8 mouse cellular contexts compared by ENCODE assay signal in genomic region chr2:119758844-119759835, GRCm38 (mm10). TPM values are rescaled to one million over a fixed set of nuclear protein-coding genes. Genes with fewer than 3 reads are reported as not detected.
DNase-seq lines count a peak whose midpoint lies in the region; ATAC-seq and TF ChIP-seq lines count a peak whose summit lies in the region.

No protein-coding gene starts in this region.

- peak overlapping the region; percentile 63 for H3K4me3 ChIP-seq in lung, postnatal 0 days (ENCODE audit: low read depth, low read length)
- no peak overlapping the region for H3K4me3 ChIP-seq in lung, adult 2 months (replicated peaks; ENCODE audit: extremely low read depth, low read depth, low read length)
- peak overlapping the region; percentile 42 for H3K4me3 ChIP-seq in erythroblast, embryonic 14.5 days (replicated peaks)
- peak overlapping the region; percentile 61 for H3K4me3 ChIP-seq in limb, embryonic 13.5 days
- peak overlapping the region; percentile 54 for H3K4me3 ChIP-seq in neural tube, embryonic 14.5 days (ENCODE audit: low read depth, low read length)

- DNase-seq in lung, postnatal 0 days (ENCODE audit: low spot score), result no peak
- DNase-seq in lung, adult 2 months, result no peak
- DNase-seq in adrenal gland, adult 8-10 months, result no peak
- DNase-seq in adrenal gland, adult 2 months, result no peak

- TF ChIP-seq CTCF in lung, postnatal 0 days (IDR thresholded peaks at IDR 0.05), result no peak
- TF ChIP-seq CTCF in lung, adult 2 months (IDR thresholded peaks at IDR 0.05; ENCODE audit: insufficient read depth, low read length), result no peak

- H3K36me3 ChIP-seq in lung, postnatal 0 days (ENCODE audit: insufficient read depth, low read length), result no peaks in the 10 kb centered on the region
- peaks cover 7% of the 10 kb centered on the region for H3K36me3 ChIP-seq in erythroblast, embryonic 14.5 days (ENCODE audit: control insufficient read depth)
- H3K36me3 ChIP-seq in limb, embryonic 13.5 days, result peaks cover 9% of the 10 kb centered on the region
- 0 out of 2 replicates have a peak, but pooled peaks cover 6% of the 10 kb centered on the region for H3K36me3 ChIP-seq in neural tube, embryonic 14.5 days (ENCODE audit: control insufficient read depth, insufficient read depth, low read length)

- TF ChIP-seq EP300 in lung, postnatal 0 days (IDR thresholded peaks at IDR 0.05), result no peak

- no peak for ATAC-seq in lung, postnatal 0 days
- no peak for ATAC-seq in limb, embryonic 13.5 days (ENCODE audit: low FRiP score, low read depth)
- 0 out of 2 replicates have a peak, but pooled peaks have one; percentile 26 for ATAC-seq in neural tube, embryonic 14.5 days (ENCODE audit: low read depth)
- ATAC-seq in erythroid progenitor cell, adult 5-6 weeks (replicated peaks; ENCODE audit: low FRiP score, poor library complexity, severe bottlenecking), result no peak

- no peaks in the 10 kb centered on the region for H3K9me3 ChIP-seq in lung, postnatal 0 days (ENCODE audit: low read length)
- peaks cover 12% of the 10 kb centered on the region; the same call in 1 of the 2 replicates for H3K9me3 ChIP-seq in erythroblast, embryonic 14.5 days (ENCODE audit: control insufficient read depth, low read length)
- H3K9me3 ChIP-seq in limb, embryonic 13.5 days, result no peaks in the 10 kb centered on the region
- no peaks in the 10 kb centered on the region for H3K9me3 ChIP-seq in neural tube, embryonic 14.5 days (ENCODE audit: control insufficient read depth, low read length)

- H3K4me1 ChIP-seq in lung, postnatal 0 days (ENCODE audit: insufficient read depth, low read depth, low read length), result peaks cover 6% of the 10 kb centered on the region; the same call in 1 of the 2 replicates
- H3K4me1 ChIP-seq in lung, adult 2 months (ENCODE audit: control insufficient read depth, insufficient read depth, low read length), result peaks cover 6% of the 10 kb centered on the region
- H3K4me1 ChIP-seq in erythroblast, embryonic 14.5 days (ENCODE audit: control insufficient read depth), result peaks cover 8% of the 10 kb centered on the region
- H3K4me1 ChIP-seq in limb, embryonic 13.5 days, result peaks cover 16% of the 10 kb centered on the region
- peaks cover 13% of the 10 kb centered on the region for H3K4me1 ChIP-seq in neural tube, embryonic 14.5 days (ENCODE audit: control insufficient read depth, insufficient read depth, low read length)

- no peak for TF ChIP-seq POLR2A in lung, adult 2 months (IDR thresholded peaks at IDR 0.05; ENCODE audit: borderline replicate concordance, extremely low read depth, low read depth, low read length)

- H3K9ac ChIP-seq in lung, postnatal 0 days (replicated peaks; ENCODE audit: low read depth), result no peak overlapping the region
- H3K9ac ChIP-seq in limb, embryonic 13.5 days, result peak overlapping the region; percentile 70; the same call in 1 of the 2 replicates
- H3K9ac ChIP-seq in neural tube, embryonic 14.5 days (replicated peaks; ENCODE audit: low read depth, low read length), result peak overlapping the region; percentile 53; the same call in 1 of the 2 replicates

- H3K27me3 ChIP-seq in lung, postnatal 0 days (replicated peaks; ENCODE audit: insufficient read depth, low read length), result peaks cover 15% of the 10 kb centered on the region
- peaks cover 80% of the 10 kb centered on the region for H3K27me3 ChIP-seq in erythroblast, embryonic 14.5 days (ENCODE audit: control insufficient read depth)
- H3K27me3 ChIP-seq in limb, embryonic 13.5 days, result peaks cover 86% of the 10 kb centered on the region
- H3K27me3 ChIP-seq in neural tube, embryonic 14.5 days (ENCODE audit: control insufficient read depth, insufficient read depth, low read length), result peaks cover 35% of the 10 kb centered on the region

- H3K4me2 ChIP-seq in lung, postnatal 0 days (replicated peaks; ENCODE audit: low read depth, low read length), result peak overlapping the region; percentile 100
- peak overlapping the region; percentile 100 for H3K4me2 ChIP-seq in limb, embryonic 13.5 days (replicated peaks)
- H3K4me2 ChIP-seq in neural tube, embryonic 14.5 days (ENCODE audit: low read depth, low read length), result peak overlapping the region; percentile 98

- 6% methylated on average over 44 of the region's 44 CpGs for WGBS in lung, postnatal 0 days
- 7% methylated on average over 44 of the region's 44 CpGs for WGBS in lung, adult 2 months
- 4% methylated on average over 44 of the region's 44 CpGs for WGBS in limb, embryonic 13.5 days
- 7% methylated on average over 44 of the region's 44 CpGs for WGBS in neural tube, embryonic 14.5 days

- H3K27ac ChIP-seq in lung, postnatal 0 days (ENCODE audit: low read length), result no peak overlapping the region
- H3K27ac ChIP-seq in limb, embryonic 13.5 days, result no peak overlapping the region
- H3K27ac ChIP-seq in neural tube, embryonic 14.5 days (ENCODE audit: low read depth, low read length), result no peak overlapping the region

RNA-seq across cellular contexts. Expression of gene Ltk, which starts 1.1 kb away (rescaled TPM):
- 0.79 and 1.3 TPM in 2 replicates for polyA plus RNA-seq in lung, postnatal 0 days (2015; fragmentation: Nextera tagmentation; extraction: Ambion mirVana)
- 3.9 and 4.2 TPM in 2 replicates for polyA plus RNA-seq in lung, adult 2 months (2012; rRNA removed)
- polyA plus RNA-seq in erythroblast, embryonic 14.5 days (2012), result not detected in 2 replicates
- polyA plus RNA-seq in limb, embryonic 13.5 days (2015; fragmentation: Nextera tagmentation; extraction: Ambion mirVana), result not detected in 2 replicates
- 1.8 and 2.2 TPM in 2 replicates for polyA plus RNA-seq in neural tube, embryonic 14.5 days (2014; fragmentation: Nextera tagmentation; extraction: Ambion mirVana)
- 1 to 10 TPM in 3 of 4 experiments, under 1 TPM in 1; 0.78 to 2.3 (median 1.6) TPM for total RNA-seq in adrenal gland, adult 8-10 months (2022)
- not detected in 2 replicates for total RNA-seq in erythroid progenitor cell, adult 5-6 weeks (2015; ENCODE audit: low replicate concordance)
- total RNA-seq in erythroid progenitor cell, adult 5-6 weeks (2017; ENCODE audit: low replicate concordance), result not detected in 2 replicates
- total RNA-seq in adrenal gland, adult 2 months (2021), result under 1 TPM; 0.69 to 0.90 TPM
- 1.9 and 2.3 TPM in 2 replicates for polyA plus RNA-seq in adrenal gland, adult 2 months (2012; rRNA removed)

RNA-seq across cellular contexts. Expression of gene Itpka, which starts 17.0 kb away (rescaled TPM):
- polyA plus RNA-seq in lung, postnatal 0 days (2015; fragmentation: Nextera tagmentation; extraction: Ambion mirVana), result 6.5 and 6.6 TPM in 2 replicates
- 9.5 and 9.6 TPM in 2 replicates for polyA plus RNA-seq in lung, adult 2 months (2012; rRNA removed)
- polyA plus RNA-seq in erythroblast, embryonic 14.5 days (2012), result 0.05 and 0.06 TPM in 2 replicates
- 0.33 and 0.59 TPM in 2 replicates for polyA plus RNA-seq in limb, embryonic 13.5 days (2015; fragmentation: Nextera tagmentation; extraction: Ambion mirVana)
- 0.15 and 0.19 TPM in 2 replicates for polyA plus RNA-seq in neural tube, embryonic 14.5 days (2014; fragmentation: Nextera tagmentation; extraction: Ambion mirVana)
- 1 to 10 TPM; 1.5 to 2.0 (median 1.8) TPM for total RNA-seq in adrenal gland, adult 8-10 months (2022)
- not detected in 2 replicates for total RNA-seq in erythroid progenitor cell, adult 5-6 weeks (2015; ENCODE audit: low replicate concordance)
- not detected in 2 replicates for total RNA-seq in erythroid progenitor cell, adult 5-6 weeks (2017; ENCODE audit: low replicate concordance)
- total RNA-seq in adrenal gland, adult 2 months (2021), result 1 to 10 TPM; 2.3 to 6.4 TPM
- 3.1 and 6.8 TPM in 2 replicates for polyA plus RNA-seq in adrenal gland, adult 2 months (2012; rRNA removed)

RNA-seq across cellular contexts. Expression of gene Rpap1, which starts 28.2 kb away (rescaled TPM):
- polyA plus RNA-seq in lung, postnatal 0 days (2015; fragmentation: Nextera tagmentation; extraction: Ambion mirVana), result 10.0 and 11.0 TPM in 2 replicates
- polyA plus RNA-seq in lung, adult 2 months (2012; rRNA removed), result 21.6 and 24.5 TPM in 2 replicates
- polyA plus RNA-seq in erythroblast, embryonic 14.5 days (2012), result 0.74 and 0.80 TPM in 2 replicates
- polyA plus RNA-seq in limb, embryonic 13.5 days (2015; fragmentation: Nextera tagmentation; extraction: Ambion mirVana), result 28.5 and 30.2 TPM in 2 replicates
- polyA plus RNA-seq in neural tube, embryonic 14.5 days (2014; fragmentation: Nextera tagmentation; extraction: Ambion mirVana), result 15.7 and 19.5 TPM in 2 replicates
- total RNA-seq in adrenal gland, adult 8-10 months (2022), result 10 to 100 TPM; 18.2 to 30.2 (median 22.7) TPM
- 0.42 and 2.2 TPM in 2 replicates for total RNA-seq in erythroid progenitor cell, adult 5-6 weeks (2015; ENCODE audit: low replicate concordance)
- total RNA-seq in erythroid progenitor cell, adult 5-6 weeks (2017; ENCODE audit: low replicate concordance), result 2.8 and 3.2 TPM in 2 replicates
- total RNA-seq in adrenal gland, adult 2 months (2021), result 10 to 100 TPM; 13.6 to 18.7 TPM
- polyA plus RNA-seq in adrenal gland, adult 2 months (2012; rRNA removed), result 39.1 and 42.3 TPM in 2 replicates

RNA-seq across cellular contexts. Expression of gene Tyro3, which starts 38.4 kb away (rescaled TPM):
- 7.3 and 7.9 TPM in 2 replicates for polyA plus RNA-seq in lung, postnatal 0 days (2015; fragmentation: Nextera tagmentation; extraction: Ambion mirVana)
- polyA plus RNA-seq in lung, adult 2 months (2012; rRNA removed), result 11.8 and 16.4 TPM in 2 replicates
- 0.01 TPM in 1 of 2 replicates, not detected in the other for polyA plus RNA-seq in erythroblast, embryonic 14.5 days (2012)
- polyA plus RNA-seq in limb, embryonic 13.5 days (2015; fragmentation: Nextera tagmentation; extraction: Ambion mirVana), result 29.6 and 32.3 TPM in 2 replicates
- polyA plus RNA-seq in neural tube, embryonic 14.5 days (2014; fragmentation: Nextera tagmentation; extraction: Ambion mirVana), result 18.7 and 21.6 TPM in 2 replicates
- 1 to 10 TPM; 3.9 to 5.2 (median 4.4) TPM for total RNA-seq in adrenal gland, adult 8-10 months (2022)
- not detected in 2 replicates for total RNA-seq in erythroid progenitor cell, adult 5-6 weeks (2015; ENCODE audit: low replicate concordance)
- total RNA-seq in erythroid progenitor cell, adult 5-6 weeks (2017; ENCODE audit: low replicate concordance), result not detected in 2 replicates
- 1 to 10 TPM; 3.9 to 5.7 TPM for total RNA-seq in adrenal gland, adult 2 months (2021)
- 4.1 and 5.5 TPM in 2 replicates for polyA plus RNA-seq in adrenal gland, adult 2 months (2012; rRNA removed)
